Comparison of ENCODE assay signal across 8 mouse cellular contexts in genomic region chr7:31077885-31078445, GRCm38 (mm10). TPM values are rescaled to one million over a fixed set of nuclear protein-coding genes. Genes with fewer than 3 reads are reported as not detected.
A peak's percentile ranks its signal among the peaks of the same experiment; 100 is the strongest.
DNase-seq lines count a peak whose midpoint lies in the region; ATAC-seq and TF ChIP-seq lines count a peak whose summit lies in the region.

No protein-coding gene starts in this region.

- no peak overlapping the region for H3K9ac ChIP-seq in liver, adult 2 months (ENCODE audit: low read depth, low read length)
- H3K9ac ChIP-seq in liver, embryonic 12.5 days: no peak overlapping the region
- H3K9ac ChIP-seq in hindbrain, postnatal 0 days (replicated peaks; ENCODE audit: low read length): no peak overlapping the region
- H3K9ac ChIP-seq in lung, embryonic 16.5 days (ENCODE audit: low read length): no peak overlapping the region

- H3K27ac ChIP-seq in liver, adult 2 months (replicated peaks; ENCODE audit: insufficient read depth, low read depth, low read length): no peak overlapping the region
- no peak overlapping the region for H3K27ac ChIP-seq in liver, embryonic 12.5 days
- no peak overlapping the region for H3K27ac ChIP-seq in hindbrain, postnatal 0 days
- no peak overlapping the region for H3K27ac ChIP-seq in lung, embryonic 16.5 days (ENCODE audit: low read length)

- peaks cover 10% of the 10 kb centered on the region for H3K4me1 ChIP-seq in liver, adult 2 months (ENCODE audit: control insufficient read depth, insufficient read depth, low read length)
- H3K4me1 ChIP-seq in liver, embryonic 12.5 days: no peaks in the 10 kb centered on the region
- no peaks in the 10 kb centered on the region for H3K4me1 ChIP-seq in hindbrain, postnatal 0 days (ENCODE audit: insufficient read depth, low read length)
- peaks cover 15% of the 10 kb centered on the region for H3K4me1 ChIP-seq in lung, embryonic 16.5 days (replicated peaks; ENCODE audit: control insufficient read depth, insufficient read depth, low read length)

- H3K36me3 ChIP-seq in liver, adult 2 months (ENCODE audit: control insufficient read depth, insufficient read depth, low read length): no peaks in the 10 kb centered on the region
- no peaks in the 10 kb centered on the region for H3K36me3 ChIP-seq in liver, embryonic 12.5 days
- H3K36me3 ChIP-seq in hindbrain, postnatal 0 days (ENCODE audit: insufficient read depth, low read length): no peaks in the 10 kb centered on the region
- no peaks in the 10 kb centered on the region for H3K36me3 ChIP-seq in lung, embryonic 16.5 days (ENCODE audit: control insufficient read depth, insufficient read depth, low read length)

- H3K4me3 ChIP-seq in liver, adult 2 months (ENCODE audit: insufficient read depth, low read depth, low read length): no peak overlapping the region
- H3K4me3 ChIP-seq in liver, embryonic 12.5 days: no peak overlapping the region
- no peak overlapping the region for H3K4me3 ChIP-seq in hindbrain, postnatal 0 days (ENCODE audit: low read length)
- no peak overlapping the region for H3K4me3 ChIP-seq in lung, embryonic 16.5 days (ENCODE audit: low read length)

- WGBS in liver, adult 2 months: 52% methylated on average over 5 of the region's 5 CpGs
- 35% methylated on average over 5 of the region's 5 CpGs for WGBS in liver, embryonic 12.5 days (ENCODE audit: insufficient replicate concordance)
- WGBS in hindbrain, postnatal 0 days: 44% methylated on average over 5 of the region's 5 CpGs
- 36% methylated on average over 5 of the region's 5 CpGs for WGBS in lung, embryonic 16.5 days

- no peak for DNase-seq in liver, adult 2 months (ENCODE audit: extremely low read depth, low read depth, low spot score)
- peak; percentile 75 for DNase-seq in MN1 (ENCODE audit: low spot score)
- DNase-seq in embryo, embryonic 9.5 days (ENCODE audit: extremely low spot score): peak; percentile 44
- peak; percentile 86 for DNase-seq in hindbrain, postnatal 0 days (ENCODE audit: low spot score)
- DNase-seq in right cerebral cortex, postnatal 14 days: peak; percentile 56
- DNase-seq in adrenal gland, adult 18-20 months (ENCODE audit: low spot score in 2 of 2): no peak

- TF ChIP-seq POLR2A in liver, adult 2 months (IDR thresholded peaks at IDR 0.05; ENCODE audit: extremely low read depth, insufficient read depth, low read length): no peak

- no peaks in the 10 kb centered on the region for H3K79me2 ChIP-seq in liver, adult 2 months (ENCODE audit: control insufficient read depth, insufficient read depth, low read length)

- no peak overlapping the region for H3K4me2 ChIP-seq in liver, embryonic 12.5 days
- no peak overlapping the region for H3K4me2 ChIP-seq in hindbrain, postnatal 0 days (ENCODE audit: low read depth, low read length)
- H3K4me2 ChIP-seq in lung, embryonic 16.5 days (ENCODE audit: low read depth, low read length): no peak overlapping the region

- H3K9me3 ChIP-seq in liver, embryonic 12.5 days (replicated peaks): no peaks in the 10 kb centered on the region
- H3K9me3 ChIP-seq in hindbrain, postnatal 0 days (ENCODE audit: low read length): no peaks in the 10 kb centered on the region
- H3K9me3 ChIP-seq in lung, embryonic 16.5 days (ENCODE audit: control insufficient read depth, low read length): no peaks in the 10 kb centered on the region

- H3K27me3 ChIP-seq in liver, adult 2 months (ENCODE audit: control insufficient read depth, insufficient read depth, low read length): no peaks in the 10 kb centered on the region
- no peaks in the 10 kb centered on the region for H3K27me3 ChIP-seq in liver, embryonic 12.5 days (replicated peaks)
- no peaks in the 10 kb centered on the region for H3K27me3 ChIP-seq in hindbrain, postnatal 0 days (ENCODE audit: insufficient read depth, low read length)
- no peaks in the 10 kb centered on the region for H3K27me3 ChIP-seq in lung, embryonic 16.5 days (ENCODE audit: control insufficient read depth, insufficient read depth, low read depth, low read length)

- ATAC-seq in liver, embryonic 12.5 days: no peak; the same call in 1 of the 2 replicates
- peak; percentile 58 for ATAC-seq in hindbrain, postnatal 0 days
- ATAC-seq in lung, embryonic 16.5 days (ENCODE audit: low read depth): peak; percentile 35; the same call in 1 of the 2 replicates

- TF ChIP-seq CTCF in liver, adult 2 months (IDR thresholded peaks at IDR 0.05; ENCODE audit: low read depth, low read length): peak; percentile 55
- TF ChIP-seq CTCF in hindbrain, postnatal 0 days (IDR thresholded peaks at IDR 0.05; ENCODE audit: low read depth): peak; percentile 89

RNA-seq across cellular contexts. Expression of gene Fxyd3, which starts 1.5 kb away (rescaled TPM):
- total RNA-seq in liver, adult 2 months (2014; rRNA removed): 0.27 and 0.46 TPM in 2 replicates
- polyA plus RNA-seq in liver, adult 2 months (2012; rRNA removed): 0.50 and 0.83 TPM in 2 replicates
- 0.67 and 0.86 TPM in 2 replicates for polyA plus RNA-seq in liver, embryonic 12.5 days (2016; fragmentation: Nextera tagmentation; extraction: Ambion mirVana)
- not detected in 2 replicates for total RNA-seq in hindbrain, postnatal 0 days (2014; rRNA removed)
- 1.2 and 1.5 TPM in 2 replicates for polyA plus RNA-seq in hindbrain, postnatal 0 days (2015; fragmentation: Nextera tagmentation; extraction: Ambion mirVana)
- polyA plus RNA-seq in lung, embryonic 16.5 days (2015; fragmentation: Nextera tagmentation; extraction: Ambion mirVana): 76.9 and 84.8 TPM in 2 replicates
- total RNA-seq in adrenal gland, adult 18-20 months (2021): 1 to 10 TPM; 1.4 to 4.4 TPM

RNA-seq across cellular contexts. Expression of gene Lgi4, which starts 18.8 kb away (rescaled TPM):
- 0.07 and 0.18 TPM in 2 replicates for total RNA-seq in liver, adult 2 months (2014; rRNA removed)
- 0.04 and 0.09 TPM in 2 replicates for polyA plus RNA-seq in liver, adult 2 months (2012; rRNA removed)
- polyA plus RNA-seq in liver, embryonic 12.5 days (2016; fragmentation: Nextera tagmentation; extraction: Ambion mirVana): 0.06 and 0.19 TPM in 2 replicates
- total RNA-seq in hindbrain, postnatal 0 days (2014; rRNA removed): 1.9 and 5.9 TPM in 2 replicates
- polyA plus RNA-seq in hindbrain, postnatal 0 days (2015; fragmentation: Nextera tagmentation; extraction: Ambion mirVana): 1.2 and 1.3 TPM in 2 replicates
- polyA plus RNA-seq in lung, embryonic 16.5 days (2015; fragmentation: Nextera tagmentation; extraction: Ambion mirVana): 0.14 and 0.38 TPM in 2 replicates
- 1 to 10 TPM; 3.0 to 8.1 TPM for total RNA-seq in adrenal gland, adult 18-20 months (2021)

RNA-seq across cellular contexts. Expression of gene Fxyd1, which starts 21.0 kb away (rescaled TPM):
- 127 and 154 TPM in 2 replicates for total RNA-seq in liver, adult 2 months (2014; rRNA removed)
- 1,507 and 1,555 TPM in 2 replicates for polyA plus RNA-seq in liver, adult 2 months (2012; rRNA removed)
- 28.2 and 28.3 TPM in 2 replicates for polyA plus RNA-seq in liver, embryonic 12.5 days (2016; fragmentation: Nextera tagmentation; extraction: Ambion mirVana)
- 24.0 and 26.5 TPM in 2 replicates for total RNA-seq in hindbrain, postnatal 0 days (2014; rRNA removed)
- 129 and 150 TPM in 2 replicates for polyA plus RNA-seq in hindbrain, postnatal 0 days (2015; fragmentation: Nextera tagmentation; extraction: Ambion mirVana)
- 105 and 119 TPM in 2 replicates for polyA plus RNA-seq in lung, embryonic 16.5 days (2015; fragmentation: Nextera tagmentation; extraction: Ambion mirVana)
- 100 to 1,000 TPM; 193 to 280 TPM for total RNA-seq in adrenal gland, adult 18-20 months (2021)

RNA-seq across cellular contexts. Expression of gene Fxyd7, which starts 26.7 kb away (rescaled TPM):
- total RNA-seq in liver, adult 2 months (2014; rRNA removed): 0.47 TPM in 1 of 2 replicates, not detected in the other
- 0.40 and 0.92 TPM in 2 replicates for polyA plus RNA-seq in liver, adult 2 months (2012; rRNA removed)
- 0.45 and 0.55 TPM in 2 replicates for polyA plus RNA-seq in liver, embryonic 12.5 days (2016; fragmentation: Nextera tagmentation; extraction: Ambion mirVana)
- 234 and 282 TPM in 2 replicates for total RNA-seq in hindbrain, postnatal 0 days (2014; rRNA removed)
- 466 and 477 TPM in 2 replicates for polyA plus RNA-seq in hindbrain, postnatal 0 days (2015; fragmentation: Nextera tagmentation; extraction: Ambion mirVana)
- polyA plus RNA-seq in lung, embryonic 16.5 days (2015; fragmentation: Nextera tagmentation; extraction: Ambion mirVana): 4.9 and 5.6 TPM in 2 replicates
- total RNA-seq in adrenal gland, adult 18-20 months (2021): 1 to 10 TPM; 1.9 to 2.3 TPM

RNA-seq across cellular contexts. Expression of gene Fxyd5, which starts 35.7 kb away (rescaled TPM):
- total RNA-seq in liver, adult 2 months (2014; rRNA removed): 3.6 and 3.8 TPM in 2 replicates
- polyA plus RNA-seq in liver, adult 2 months (2012; rRNA removed): 5.4 and 7.8 TPM in 2 replicates
- polyA plus RNA-seq in liver, embryonic 12.5 days (2016; fragmentation: Nextera tagmentation; extraction: Ambion mirVana): 19.0 and 22.3 TPM in 2 replicates
- total RNA-seq in hindbrain, postnatal 0 days (2014; rRNA removed): 15.3 and 22.1 TPM in 2 replicates
- polyA plus RNA-seq in hindbrain, postnatal 0 days (2015; fragmentation: Nextera tagmentation; extraction: Ambion mirVana): 33.3 and 35.3 TPM in 2 replicates
- 62.1 and 66.0 TPM in 2 replicates for polyA plus RNA-seq in lung, embryonic 16.5 days (2015; fragmentation: Nextera tagmentation; extraction: Ambion mirVana)
- total RNA-seq in adrenal gland, adult 18-20 months (2021): 10 to 100 TPM; 45.1 to 82.7 TPM

Comparison
In these comparisons a context has a peak if more than half of its experiments do, and no peak if none do; other contexts are left out.
1. DNase-seq: peak in MN1 (single experiment), embryo, embryonic 9.5 days (single experiment), hindbrain, postnatal 0 days (single experiment) and right cerebral cortex, postnatal 14 days (single experiment); none in liver, adult 2 months (single experiment) and adrenal gland, adult 18-20 months (0 of 2).
2. RNA of gene Fxyd3, which starts 1.5 kb away (polyA plus RNA-seq): 76.9 to 84.8 TPM in lung, embryonic 16.5 days; 1.2 to 1.5 TPM in hindbrain, postnatal 0 days, 0.67 to 0.86 TPM in liver, embryonic 12.5 days and 0.50 to 0.83 TPM in liver, adult 2 months; every median in the first group is over 10 times any median in the second.